Mouse (Mus musculus): ENCODE measurements around the gene Notch3.
"Not testable (repeated sequence)": the region's sequence is repeated elsewhere in the genome, so short reads cannot be mapped to it uniquely, and the experiment has no call there.

DNA sequence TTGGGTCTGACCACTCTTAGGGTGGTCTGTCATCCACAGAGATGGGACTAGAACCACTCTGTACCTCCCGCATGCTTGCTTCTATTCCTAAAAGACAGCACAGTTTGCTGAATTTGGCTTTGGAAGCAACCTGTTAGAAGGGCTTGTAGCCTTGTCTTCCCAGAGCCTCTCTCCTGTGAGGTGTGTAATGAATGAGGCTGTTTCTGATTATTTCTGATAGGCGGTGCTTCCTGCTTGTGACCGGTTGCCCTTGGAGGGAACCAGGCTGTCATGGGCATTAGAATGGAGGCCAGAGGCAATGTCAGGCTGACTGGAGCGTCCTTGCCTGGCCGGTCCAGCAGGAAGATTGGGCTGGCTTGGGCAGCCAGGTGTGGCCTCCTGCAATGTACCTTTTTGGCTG is 52.2 kb downstream of the Notch3 start:
- not testable (repeated sequence) for TF ChIP-seq POLR2A (IDR thresholded peaks at IDR 0.05; ENCODE audit: borderline replicate concordance, extremely low read depth, insufficient read depth, insufficient read length, poor library complexity, severe bottlenecking); CTCF (IDR thresholded peaks at IDR 0.05; ENCODE audit: borderline replicate concordance, extremely low read depth, insufficient read depth, insufficient read length)
